Mouse (Mus musculus): ENCODE results near the gene L3mbtl1.

DNA sequence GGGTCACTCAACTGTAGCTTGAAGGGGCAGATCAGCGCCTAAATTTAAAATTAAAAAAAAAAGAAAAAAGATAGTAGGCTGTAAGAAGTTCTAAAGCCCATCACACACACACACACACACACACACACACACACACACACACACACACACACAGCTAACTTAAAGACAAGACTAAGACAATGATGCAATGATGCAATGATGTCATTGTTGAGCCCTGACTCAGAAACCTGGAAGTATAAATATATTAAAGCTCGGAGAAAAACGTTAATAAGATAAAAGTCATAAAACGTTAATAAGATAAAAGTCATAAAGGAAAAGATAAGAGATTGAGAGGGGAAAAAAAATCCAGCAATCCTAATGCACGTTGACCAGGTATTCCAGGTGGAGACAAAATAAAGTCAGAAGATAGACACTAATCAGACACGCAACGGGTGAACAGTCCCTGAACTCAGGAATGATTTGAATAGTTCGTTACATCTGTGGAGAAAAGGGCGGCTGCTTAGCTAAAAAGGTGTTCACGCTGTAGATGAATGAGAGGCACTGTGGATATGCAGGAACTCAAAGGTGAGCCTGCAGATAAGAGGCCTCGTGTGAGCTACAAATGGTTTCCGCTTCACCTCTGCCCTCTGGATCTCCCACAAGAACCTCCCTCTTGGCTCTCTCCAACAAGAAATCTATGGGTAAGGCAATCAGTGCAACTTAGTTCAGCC is 43.2 kb upstream of the L3mbtl1 start:
- no peak for TF ChIP-seq CTCF (IDR thresholded peaks at IDR 0.05; ENCODE audit: low read depth)
- TF ChIP-seq EP300 (IDR thresholded peaks at IDR 0.05; ENCODE audit: low read depth) = no peak

All from heart, postnatal 0 days (tissue).